Mouse (Mus musculus): ENCODE data around the gene Plb1. TPM values are rescaled to one million over a fixed set of nuclear protein-coding genes. Genes with fewer than 3 reads are reported as not detected.

Gene Plb1
- polyA plus RNA-seq, 1 experiment from 2014 or later = 2.4 TPM

DNA sequence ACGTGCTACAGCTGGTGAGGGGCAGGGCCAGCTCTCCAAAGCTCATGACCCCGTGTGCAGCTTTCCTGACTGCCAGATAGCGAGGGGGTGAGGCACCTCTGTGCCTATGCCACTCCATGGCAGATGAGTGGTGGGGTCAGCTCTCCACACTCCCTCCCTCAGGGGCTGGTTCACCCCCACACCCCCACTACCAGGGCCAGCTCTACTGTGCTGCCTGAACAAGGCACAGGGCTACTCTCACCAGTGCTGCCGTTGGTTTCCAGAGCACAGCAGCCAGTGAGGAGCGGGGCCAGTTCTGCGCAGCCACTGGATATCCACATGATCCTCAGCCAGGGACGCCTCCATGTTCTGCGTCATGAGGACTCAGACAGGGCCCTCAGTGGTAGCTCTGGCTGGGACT is 15.0 kb upstream of the Plb1 start:
- peaks cover 3% of the 10 kb centered on the region; the same call in 1 of the 2 replicates for H3K4me1 ChIP-seq (ENCODE audit: control insufficient read depth, insufficient read depth, low read length)
- no peaks in the 10 kb centered on the region for H3K36me3 ChIP-seq (ENCODE audit: control insufficient read depth, insufficient read depth, low read length)
- no peak overlapping the region for H3K27ac ChIP-seq (replicated peaks; ENCODE audit: low read depth, low read length)
- no peak for DNase-seq (ENCODE audit: low spot score)
- H3K4me2 ChIP-seq (ENCODE audit: low read depth, low read length) = no peak overlapping the region
- no peak overlapping the region for H3K9ac ChIP-seq (ENCODE audit: low read depth, low read length)
- no peaks in the 10 kb centered on the region for H3K9me3 ChIP-seq (ENCODE audit: control insufficient read depth, low read length)
- H3K4me3 ChIP-seq (ENCODE audit: low read depth, low read length) = no peak overlapping the region
- H3K27me3 ChIP-seq (replicated peaks; ENCODE audit: control insufficient read depth, insufficient read depth, low read length) = no peaks in the 10 kb centered on the region
- ATAC-seq (ENCODE audit: low read depth) = no peak
- 78% methylated on average over 8 of the region's 8 CpGs for WGBS

DNA sequence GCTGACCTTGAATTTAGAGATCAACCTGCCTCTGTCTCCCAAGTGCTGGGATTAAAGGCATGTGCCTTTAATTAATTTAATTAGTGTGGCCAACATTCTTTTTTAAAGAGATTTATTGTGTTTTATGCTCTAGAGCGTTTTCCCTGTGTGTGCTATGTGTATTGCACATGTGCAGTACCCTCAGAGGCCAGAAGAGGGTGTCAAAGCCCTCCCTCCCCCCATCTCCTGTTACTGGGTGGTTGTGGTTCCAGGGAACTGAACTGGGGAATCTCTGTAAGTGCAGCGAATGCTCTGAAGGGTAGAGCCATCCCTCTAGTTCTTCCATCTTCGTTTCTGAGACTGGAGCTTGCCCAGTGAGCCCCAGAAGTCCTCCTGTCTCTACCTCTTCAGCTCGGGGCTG is 2.1 kb upstream of the Plb1 start:
- Histone ChIP-seq H3K4me3 (ENCODE audit: low read depth, low read length) (no peak overlapping the region), H3K9me3 (ENCODE audit: control insufficient read depth, low read length) (no peaks in the 10 kb centered on the region), H3K36me3 (ENCODE audit: control insufficient read depth, insufficient read depth, low read length) (no peaks in the 10 kb centered on the region), H3K27me3 (replicated peaks; ENCODE audit: control insufficient read depth, insufficient read depth, low read length) (no peaks in the 10 kb centered on the region), H3K4me1 (ENCODE audit: control insufficient read depth, insufficient read depth, low read length) (no peaks in the 10 kb centered on the region), H3K27ac (replicated peaks; ENCODE audit: low read depth, low read length) (no peak overlapping the region), H3K4me2 (ENCODE audit: low read depth, low read length) (no peak overlapping the region), H3K9ac (ENCODE audit: low read depth, low read length) (no peak overlapping the region)
- WGBS = 47% methylated on average over 4 of the region's 4 CpGs
- ATAC-seq (ENCODE audit: low read depth) (no peak), DNase-seq (ENCODE audit: low spot score) (no peak)

DNA sequence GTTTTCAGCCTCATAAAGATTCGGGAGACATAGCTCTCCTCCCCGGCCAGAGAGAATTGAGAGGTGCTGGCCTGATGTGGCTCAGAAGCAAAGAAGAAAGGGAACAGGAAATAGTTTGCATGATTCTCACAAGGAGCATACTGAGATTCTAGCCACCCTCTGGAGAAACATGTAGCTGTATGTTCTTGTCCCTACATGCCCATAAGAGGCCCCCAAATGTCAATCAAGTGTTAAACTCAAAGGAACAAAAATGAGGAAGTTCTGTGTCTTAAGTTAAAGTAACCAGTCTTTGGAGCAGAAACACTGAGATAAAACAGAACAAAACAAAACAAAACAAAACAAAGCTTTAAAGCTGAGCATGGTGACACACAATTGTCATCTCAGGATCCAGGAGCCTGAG is 6.8 kb downstream of the Plb1 start:
- WGBS = 65% methylated on average over 2 of the region's 2 CpGs
- no peaks in the 10 kb centered on the region for H3K36me3 ChIP-seq (ENCODE audit: control insufficient read depth, insufficient read depth, low read length)
- H3K4me1 ChIP-seq (ENCODE audit: control insufficient read depth, insufficient read depth, low read length) = no peaks in the 10 kb centered on the region
- no peak overlapping the region for H3K4me3 ChIP-seq (ENCODE audit: low read depth, low read length)
- ATAC-seq (ENCODE audit: low read depth) = no peak
- no peak for DNase-seq (ENCODE audit: low spot score)
- H3K9ac ChIP-seq (ENCODE audit: low read depth, low read length) = no peak overlapping the region
- no peak overlapping the region for H3K27ac ChIP-seq (replicated peaks; ENCODE audit: low read depth, low read length)
- no peaks in the 10 kb centered on the region for H3K27me3 ChIP-seq (replicated peaks; ENCODE audit: control insufficient read depth, insufficient read depth, low read length)
- H3K4me2 ChIP-seq (ENCODE audit: low read depth, low read length) = no peak overlapping the region
- no peaks in the 10 kb centered on the region for H3K9me3 ChIP-seq (ENCODE audit: control insufficient read depth, low read length)

DNA sequence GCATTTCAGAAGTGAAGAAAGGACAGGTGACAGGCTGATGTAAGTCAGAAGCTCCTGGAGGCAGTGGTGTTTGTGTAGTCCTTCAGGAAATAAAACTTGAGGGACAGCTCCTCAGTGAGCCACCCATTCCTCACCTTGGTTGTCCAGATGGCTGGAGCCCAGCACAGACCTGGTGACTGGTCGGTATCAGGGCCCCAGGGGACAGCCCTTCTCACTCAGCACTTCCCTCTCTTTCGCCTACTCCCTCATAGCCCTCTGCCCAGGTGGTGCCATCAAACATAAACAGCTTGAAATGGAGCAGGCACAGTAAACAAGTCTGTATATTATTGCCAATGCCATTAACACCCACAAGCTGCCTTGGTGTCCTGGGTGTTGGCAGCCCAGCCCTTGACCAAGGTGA is 8.2 kb downstream of the Plb1 start:
- no peak overlapping the region for H3K9ac ChIP-seq (ENCODE audit: low read depth, low read length)
- no peaks in the 10 kb centered on the region for H3K4me1 ChIP-seq (ENCODE audit: control insufficient read depth, insufficient read depth, low read length)
- no peak overlapping the region for H3K4me3 ChIP-seq (ENCODE audit: low read depth, low read length)
- ATAC-seq (ENCODE audit: low read depth) (no peak), DNase-seq (ENCODE audit: low spot score) (no peak)
- no peaks in the 10 kb centered on the region for H3K9me3 ChIP-seq (ENCODE audit: control insufficient read depth, low read length)
- no peak overlapping the region for H3K4me2 ChIP-seq (ENCODE audit: low read depth, low read length)
- H3K27ac ChIP-seq (replicated peaks; ENCODE audit: low read depth, low read length) = no peak overlapping the region
- no peaks in the 10 kb centered on the region for H3K27me3 ChIP-seq (replicated peaks; ENCODE audit: control insufficient read depth, insufficient read depth, low read length)
- no peaks in the 10 kb centered on the region for H3K36me3 ChIP-seq (ENCODE audit: control insufficient read depth, insufficient read depth, low read length)
- 52% methylated on average over 2 of the region's 2 CpGs for WGBS

DNA sequence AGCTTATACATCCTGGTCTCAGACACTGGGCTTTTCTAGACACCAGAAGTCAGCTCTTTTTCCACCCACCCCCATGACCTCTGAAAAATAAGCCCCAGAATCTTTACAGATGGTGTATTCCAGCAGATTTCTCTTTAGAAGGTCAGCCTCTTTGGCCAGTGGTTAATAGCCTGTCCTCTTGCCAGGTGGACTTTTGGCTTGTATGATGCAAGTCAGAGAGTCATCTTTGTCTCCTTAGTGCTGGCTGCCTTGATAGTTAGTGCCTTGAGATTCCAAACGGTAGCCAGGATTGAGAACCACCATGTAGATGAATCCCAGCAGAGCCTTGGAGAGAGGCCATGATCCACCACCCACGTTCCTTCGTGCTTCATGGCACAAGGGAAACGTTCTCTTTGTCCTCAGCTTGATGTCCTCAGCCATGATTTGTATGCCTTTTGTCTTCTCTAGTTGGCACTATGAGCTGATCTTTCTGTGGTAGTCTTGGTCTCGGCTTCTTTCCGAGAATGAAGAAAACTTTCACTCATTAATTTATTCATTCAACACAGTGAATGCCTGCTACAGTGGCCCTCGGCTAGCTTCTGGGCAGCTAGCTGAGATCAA is 10.9 kb downstream of the Plb1 start:
- ATAC-seq (ENCODE audit: low read depth) (no peak), DNase-seq (ENCODE audit: low spot score) (no peak)
- no peaks in the 10 kb centered on the region for H3K4me1 ChIP-seq (ENCODE audit: control insufficient read depth, insufficient read depth, low read length)
- 81% methylated on average over 7 of the region's 7 CpGs for WGBS
- no peak overlapping the region for H3K9ac ChIP-seq (ENCODE audit: low read depth, low read length)
- H3K36me3 ChIP-seq (ENCODE audit: control insufficient read depth, insufficient read depth, low read length) = no peaks in the 10 kb centered on the region
- no peaks in the 10 kb centered on the region for H3K27me3 ChIP-seq (replicated peaks; ENCODE audit: control insufficient read depth, insufficient read depth, low read length)
- H3K27ac ChIP-seq (replicated peaks; ENCODE audit: low read depth, low read length) = no peak overlapping the region
- H3K9me3 ChIP-seq (ENCODE audit: control insufficient read depth, low read length) = no peaks in the 10 kb centered on the region
- H3K4me3 ChIP-seq (ENCODE audit: low read depth, low read length) = no peak overlapping the region
- H3K4me2 ChIP-seq (ENCODE audit: low read depth, low read length) = no peak overlapping the region

DNA sequence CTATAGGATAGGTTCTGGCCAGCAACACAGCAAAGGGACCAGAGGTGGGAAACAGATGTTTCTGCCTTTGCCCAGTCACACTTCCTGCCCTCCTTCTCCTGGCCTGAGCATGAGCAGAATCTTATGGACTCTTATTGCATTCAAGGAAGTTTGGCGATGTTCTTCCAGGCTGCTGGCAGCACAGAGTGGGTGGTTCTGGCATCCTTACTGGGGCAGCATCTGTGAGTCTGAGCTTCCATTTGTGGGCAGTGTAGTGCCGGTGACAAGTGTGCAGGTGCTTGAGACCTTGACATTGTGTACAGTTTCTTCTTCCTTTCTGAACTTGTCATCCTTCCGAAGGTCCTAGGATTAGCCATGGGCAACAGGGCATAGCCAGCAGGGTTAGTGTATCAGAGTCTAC is 12.9 kb downstream of the Plb1 start:
- Histone ChIP-seq H3K27me3 (replicated peaks; ENCODE audit: control insufficient read depth, insufficient read depth, low read length) (no peaks in the 10 kb centered on the region), H3K36me3 (ENCODE audit: control insufficient read depth, insufficient read depth, low read length) (no peaks in the 10 kb centered on the region), H3K9me3 (ENCODE audit: control insufficient read depth, low read length) (no peaks in the 10 kb centered on the region), H3K4me3 (ENCODE audit: low read depth, low read length) (no peak overlapping the region), H3K4me2 (ENCODE audit: low read depth, low read length) (no peak overlapping the region), H3K4me1 (ENCODE audit: control insufficient read depth, insufficient read depth, low read length) (no peaks in the 10 kb centered on the region), H3K9ac (ENCODE audit: low read depth, low read length) (no peak overlapping the region), H3K27ac (replicated peaks; ENCODE audit: low read depth, low read length) (no peak overlapping the region)
- ATAC-seq (ENCODE audit: low read depth) (no peak), DNase-seq (ENCODE audit: low spot score) (no peak)
- WGBS = 94% methylated on average over 3 of the region's 3 CpGs

DNA sequence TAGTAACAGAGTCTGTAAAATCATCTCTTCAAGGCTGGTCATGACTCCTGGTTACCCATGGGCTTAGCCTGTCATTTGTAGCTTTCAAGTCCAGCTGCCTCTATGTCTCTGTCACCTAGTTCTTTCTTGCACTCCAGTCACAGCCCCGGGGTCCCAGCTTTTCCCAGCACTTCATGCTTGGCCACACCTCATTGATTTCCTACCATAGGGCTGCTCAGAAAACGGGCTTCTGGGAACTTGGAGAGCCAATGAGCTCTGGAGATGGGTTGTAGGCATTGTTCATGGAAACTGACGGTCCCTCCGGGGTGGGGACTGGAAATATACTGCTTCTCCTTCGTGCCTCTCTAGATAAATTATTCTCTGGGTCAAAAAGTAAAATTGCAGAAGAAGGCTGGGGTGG is 28.2 kb downstream of the Plb1 start:
- H3K9ac ChIP-seq (ENCODE audit: low read depth, low read length) = no peak overlapping the region
- no peaks in the 10 kb centered on the region for H3K27me3 ChIP-seq (replicated peaks; ENCODE audit: control insufficient read depth, insufficient read depth, low read length)
- H3K27ac ChIP-seq (replicated peaks; ENCODE audit: low read depth, low read length) = no peak overlapping the region
- H3K4me1 ChIP-seq (ENCODE audit: control insufficient read depth, insufficient read depth, low read length) = no peaks in the 10 kb centered on the region
- H3K36me3 ChIP-seq (ENCODE audit: control insufficient read depth, insufficient read depth, low read length) = no peaks in the 10 kb centered on the region
- ATAC-seq (ENCODE audit: low read depth) (no peak), DNase-seq (ENCODE audit: low spot score) (no peak)
- H3K4me2 ChIP-seq (ENCODE audit: low read depth, low read length) = no peak overlapping the region
- H3K4me3 ChIP-seq (ENCODE audit: low read depth, low read length) = no peak overlapping the region
- 58% methylated on average over 5 of the region's 5 CpGs for WGBS
- H3K9me3 ChIP-seq (ENCODE audit: control insufficient read depth, low read length) = no peaks in the 10 kb centered on the region

DNA sequence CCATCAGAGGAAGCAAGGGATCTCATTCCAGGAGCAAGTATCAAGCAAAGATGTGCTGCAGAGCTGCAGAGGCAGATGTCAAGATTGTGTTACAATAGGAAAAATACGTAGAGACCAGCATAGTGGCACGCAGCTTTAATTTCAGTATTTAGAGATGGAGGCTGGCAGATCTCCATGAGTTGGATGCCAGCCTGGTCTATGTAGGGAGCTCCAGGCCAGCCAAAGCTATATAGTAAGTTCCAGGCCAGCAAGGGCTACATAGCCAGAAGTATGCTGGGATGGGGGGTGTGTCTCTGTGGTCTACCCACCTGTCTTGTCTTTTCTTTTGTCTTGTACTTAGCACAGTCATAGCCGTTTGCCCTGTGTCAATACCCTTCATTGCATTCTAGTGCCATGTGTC is 28.7 kb downstream of the Plb1 start:
- no peak overlapping the region for H3K27ac ChIP-seq (replicated peaks; ENCODE audit: low read depth, low read length)
- no peak for DNase-seq (ENCODE audit: low spot score)
- no peaks in the 10 kb centered on the region for H3K36me3 ChIP-seq (ENCODE audit: control insufficient read depth, insufficient read depth, low read length)
- no peaks in the 10 kb centered on the region for H3K9me3 ChIP-seq (ENCODE audit: control insufficient read depth, low read length)
- no peak overlapping the region for H3K9ac ChIP-seq (ENCODE audit: low read depth, low read length)
- no peaks in the 10 kb centered on the region for H3K27me3 ChIP-seq (replicated peaks; ENCODE audit: control insufficient read depth, insufficient read depth, low read length)
- ATAC-seq (ENCODE audit: low read depth) = no peak
- no peaks in the 10 kb centered on the region for H3K4me1 ChIP-seq (ENCODE audit: control insufficient read depth, insufficient read depth, low read length)
- WGBS = 78% methylated on average over 3 of the region's 3 CpGs
- H3K4me3 ChIP-seq (ENCODE audit: low read depth, low read length) = no peak overlapping the region
- H3K4me2 ChIP-seq (ENCODE audit: low read depth, low read length) = no peak overlapping the region

DNA sequence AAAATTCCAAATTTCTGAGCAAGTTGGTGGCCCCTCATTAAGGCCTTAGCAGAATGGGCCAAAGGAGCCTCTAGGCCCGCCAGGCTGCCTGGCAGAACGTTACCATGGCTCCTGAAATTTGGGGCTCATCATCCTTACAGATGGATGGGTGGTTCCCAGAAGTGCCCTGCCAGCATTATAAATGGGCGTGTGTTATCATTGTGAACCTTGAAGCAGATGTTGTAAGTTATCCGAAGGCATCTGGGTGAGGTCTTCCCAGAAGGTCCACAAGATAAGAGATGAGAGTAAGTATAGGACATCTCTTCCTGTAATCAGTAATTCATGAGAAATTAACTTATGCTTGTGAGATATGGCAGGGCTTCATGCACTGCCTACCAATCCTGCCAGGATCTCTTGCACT is 30.0 kb downstream of the Plb1 start:
- Histone ChIP-seq H3K4me1 (ENCODE audit: control insufficient read depth, insufficient read depth, low read length) (no peaks in the 10 kb centered on the region), H3K36me3 (ENCODE audit: control insufficient read depth, insufficient read depth, low read length) (no peaks in the 10 kb centered on the region), H3K27ac (replicated peaks; ENCODE audit: low read depth, low read length) (no peak overlapping the region), H3K27me3 (replicated peaks; ENCODE audit: control insufficient read depth, insufficient read depth, low read length) (no peaks in the 10 kb centered on the region), H3K9me3 (ENCODE audit: control insufficient read depth, low read length) (peaks cover 7% of the 10 kb centered on the region; the same call in 1 of the 2 replicates), H3K4me2 (ENCODE audit: low read depth, low read length) (no peak overlapping the region), H3K9ac (ENCODE audit: low read depth, low read length) (no peak overlapping the region), H3K4me3 (ENCODE audit: low read depth, low read length) (no peak overlapping the region)
- 82% methylated on average over 4 of the region's 4 CpGs for WGBS
- no peak for ATAC-seq (ENCODE audit: low read depth)
- DNase-seq (ENCODE audit: low spot score) = no peak
